Mouse (Mus musculus): ENCODE measurements around the gene Stat5a. TPM values are rescaled to one million over a fixed set of nuclear protein-coding genes. Genes with fewer than 3 reads are reported as not detected.

The Stat5a gene
- total and polyA plus RNA-seq, 2 experiments from 2014 or later: 1.6 to 2.6 TPM

- H3K27ac ChIP-seq (ENCODE audit: low read depth, low read length): no peak overlapping the region
- no peak overlapping the region for H3K4me2 ChIP-seq (ENCODE audit: low read depth)
- no peaks in the 10 kb centered on the region; the same call in 1 of the 2 replicates for H3K27me3 ChIP-seq (ENCODE audit: insufficient read depth, low read length)
- H3K9me3 ChIP-seq (ENCODE audit: low read length): no peaks in the 10 kb centered on the region
- H3K36me3 ChIP-seq (ENCODE audit: insufficient read depth): no peaks in the 10 kb centered on the region
- no peaks in the 10 kb centered on the region for H3K4me1 ChIP-seq (ENCODE audit: insufficient read depth)
- TF ChIP-seq CTCF (IDR thresholded peaks at IDR 0.05; ENCODE audit: low read depth): no peak
- ATAC-seq (no peak), DNase-seq (no peak)
- WGBS: 93% methylated on average over 15 of the region's 15 CpGs
- no peak overlapping the region for H3K4me3 ChIP-seq (ENCODE audit: low read depth, low read length)
- no peak overlapping the region for H3K9ac ChIP-seq
Measured at GRCm38 (mm10) chr11:100818359-100819012, 40.7 kb upstream of the Stat5a start.

- Histone ChIP-seq H3K9me3 (ENCODE audit: low read length) (no peaks in the 10 kb centered on the region), H3K27me3 (ENCODE audit: insufficient read depth, low read length) (no peaks in the 10 kb centered on the region; the same call in 1 of the 2 replicates), H3K36me3 (ENCODE audit: insufficient read depth) (no peaks in the 10 kb centered on the region), H3K4me1 (ENCODE audit: insufficient read depth) (no peaks in the 10 kb centered on the region), H3K4me2 (ENCODE audit: low read depth) (no peak overlapping the region), H3K27ac (ENCODE audit: low read depth, low read length) (no peak overlapping the region), H3K4me3 (ENCODE audit: low read depth, low read length) (no peak overlapping the region), H3K9ac (no peak overlapping the region)
- ATAC-seq: no peak
- WGBS: 87% methylated on average over 8 of the region's 8 CpGs
- TF ChIP-seq CTCF (IDR thresholded peaks at IDR 0.05; ENCODE audit: low read depth): no peak
- no peak for DNase-seq
Measured at GRCm38 (mm10) chr11:100819048-100819447, 40.1 kb upstream of the Stat5a start.

- Histone ChIP-seq H3K4me3 (ENCODE audit: low read depth, low read length) (no peak overlapping the region), H3K27me3 (ENCODE audit: insufficient read depth, low read length) (no peaks in the 10 kb centered on the region; the same call in 1 of the 2 replicates), H3K36me3 (ENCODE audit: insufficient read depth) (no peaks in the 10 kb centered on the region), H3K4me1 (ENCODE audit: insufficient read depth) (no peaks in the 10 kb centered on the region), H3K9me3 (ENCODE audit: low read length) (no peaks in the 10 kb centered on the region), H3K4me2 (ENCODE audit: low read depth) (no peak overlapping the region), H3K27ac (ENCODE audit: low read depth, low read length) (no peak overlapping the region), H3K9ac (no peak overlapping the region)
- WGBS: 86% methylated on average over 16 of the region's 16 CpGs
- no peak for ATAC-seq
- TF ChIP-seq CTCF (IDR thresholded peaks at IDR 0.05; ENCODE audit: low read depth): no peak
- DNase-seq: no peak
Measured at GRCm38 (mm10) chr11:100819626-100820025, 39.5 kb upstream of the Stat5a start.

- no peaks in the 10 kb centered on the region for H3K4me1 ChIP-seq (ENCODE audit: insufficient read depth)
- H3K9ac ChIP-seq: no peak overlapping the region
- no peak overlapping the region for H3K27ac ChIP-seq (ENCODE audit: low read depth, low read length)
- ATAC-seq: no peak
- H3K27me3 ChIP-seq (ENCODE audit: insufficient read depth, low read length): no peaks in the 10 kb centered on the region; the same call in 1 of the 2 replicates
- H3K36me3 ChIP-seq (ENCODE audit: insufficient read depth): no peaks in the 10 kb centered on the region
- no peak for TF ChIP-seq CTCF (IDR thresholded peaks at IDR 0.05; ENCODE audit: low read depth)
- WGBS: 44% methylated on average over 8 of the region's 8 CpGs
- peak; percentile 32 for DNase-seq
- no peak overlapping the region for H3K4me2 ChIP-seq (ENCODE audit: low read depth)
- H3K4me3 ChIP-seq (ENCODE audit: low read depth, low read length): no peak overlapping the region
- H3K9me3 ChIP-seq (ENCODE audit: low read length): no peaks in the 10 kb centered on the region
Measured at GRCm38 (mm10) chr11:100820047-100820446, 39.1 kb upstream of the Stat5a start.

- 95% methylated on average over 13 of the region's 13 CpGs for WGBS
- TF ChIP-seq CTCF (IDR thresholded peaks at IDR 0.05; ENCODE audit: low read depth): no peak
- H3K27ac ChIP-seq (ENCODE audit: low read depth, low read length): no peak overlapping the region
- DNase-seq (no peak), ATAC-seq (no peak)
- H3K36me3 ChIP-seq (ENCODE audit: insufficient read depth): no peaks in the 10 kb centered on the region
- peaks cover 4% of the 10 kb centered on the region; the same call in 1 of the 2 replicates for H3K4me1 ChIP-seq (ENCODE audit: insufficient read depth)
- H3K9ac ChIP-seq: no peak overlapping the region
- no peaks in the 10 kb centered on the region; the same call in 1 of the 2 replicates for H3K27me3 ChIP-seq (ENCODE audit: insufficient read depth, low read length)
- H3K9me3 ChIP-seq (ENCODE audit: low read length): no peaks in the 10 kb centered on the region
- no peak overlapping the region for H3K4me3 ChIP-seq (ENCODE audit: low read depth, low read length)
- H3K4me2 ChIP-seq (ENCODE audit: low read depth): no peak overlapping the region
Measured at GRCm38 (mm10) chr11:100821605-100822220, 37.4 kb upstream of the Stat5a start.

- 76% methylated on average over 12 of the region's 12 CpGs for WGBS
- no peaks in the 10 kb centered on the region for H3K36me3 ChIP-seq (ENCODE audit: insufficient read depth)
- no peak overlapping the region for H3K4me3 ChIP-seq (ENCODE audit: low read depth, low read length)
- no peak overlapping the region for H3K27ac ChIP-seq (ENCODE audit: low read depth, low read length)
- H3K27me3 ChIP-seq (ENCODE audit: insufficient read depth, low read length): no peaks in the 10 kb centered on the region; the same call in 1 of the 2 replicates
- TF ChIP-seq CTCF (IDR thresholded peaks at IDR 0.05; ENCODE audit: low read depth): no peak
- ATAC-seq: no peak
- no peaks in the 10 kb centered on the region for H3K9me3 ChIP-seq (ENCODE audit: low read length)
- no peak overlapping the region for H3K4me2 ChIP-seq (ENCODE audit: low read depth)
- no peak for DNase-seq
- no peak overlapping the region for H3K9ac ChIP-seq
- H3K4me1 ChIP-seq (ENCODE audit: insufficient read depth): peaks cover 6% of the 10 kb centered on the region; the same call in 1 of the 2 replicates
Measured at GRCm38 (mm10) chr11:100822365-100822764, 36.8 kb upstream of the Stat5a start.

Data from forebrain, postnatal 0 days (tissue).